Mouse (Mus musculus) lung, adult 2 months (tissue): ENCODE results near the gene Hist2h2ac. TPM values are rescaled to one million over a fixed set of nuclear protein-coding genes. Genes with fewer than 3 reads are reported as not detected.
A peak's percentile ranks its signal among the peaks of the same experiment; 100 is the strongest.
"Not testable (repeated sequence)": the region's sequence is repeated elsewhere in the genome, so short reads cannot be mapped to it uniquely, and the experiment has no call there.

Source experiments
- DNase-seq: peaks from one replicate; pipeline ENCODE4 v3.0.0; 2022
- H3K4me1 ChIP-seq: fragments of 200-500 bp; 2 replicates; pipeline ENCODE4 v1.6.1; 2011; ENCODE audit warnings: low read length; ENCODE audit not compliant: control insufficient read depth, insufficient read depth
- H3K4me3 ChIP-seq: fragments of 200-500 bp; replicated peaks from 2 replicates; pipeline ENCODE3; 2011; ENCODE audit warnings: low read depth, mild to moderate bottlenecking, control low read depth, low read length; ENCODE audit errors: extremely low read depth
- CTCF ChIP-seq: fragments of 200-500 bp; IDR thresholded peaks from 2 replicates; pipeline ENCODE4 v1.5.1; 2011; ENCODE audit warnings: mild to moderate bottlenecking, low read length, control low read depth; ENCODE audit not compliant: insufficient read depth
- POLR2A ChIP-seq: fragments of 200-500 bp; IDR thresholded peaks from 2 replicates; pipeline ENCODE4 v1.6.1; 2011; ENCODE audit warnings: low read depth, mild to moderate bottlenecking, control low read depth, low read length, borderline replicate concordance; ENCODE audit errors: extremely low read depth
- WGBS: fragments of 180-500 bp; shearing (Covaris S2); methylation state at CpG from one replicate; pipeline ENCODE4 v1.1.7; 2018; 5-methylcytosine and 5-hydroxymethylcytosine counted together
- polyA plus RNA-seq: library from polyadenylated mRNA; depleted of rRNA; stranded (reverse); fragments of >200 nt; gene quantifications from 2 replicates; pipeline ENCODE4 v1.2.3, GENCODE M21; 2012

Hist2h2ac gene
- polyA plus RNA-seq, 1 experiment, result 7.1 TPM

DNA sequence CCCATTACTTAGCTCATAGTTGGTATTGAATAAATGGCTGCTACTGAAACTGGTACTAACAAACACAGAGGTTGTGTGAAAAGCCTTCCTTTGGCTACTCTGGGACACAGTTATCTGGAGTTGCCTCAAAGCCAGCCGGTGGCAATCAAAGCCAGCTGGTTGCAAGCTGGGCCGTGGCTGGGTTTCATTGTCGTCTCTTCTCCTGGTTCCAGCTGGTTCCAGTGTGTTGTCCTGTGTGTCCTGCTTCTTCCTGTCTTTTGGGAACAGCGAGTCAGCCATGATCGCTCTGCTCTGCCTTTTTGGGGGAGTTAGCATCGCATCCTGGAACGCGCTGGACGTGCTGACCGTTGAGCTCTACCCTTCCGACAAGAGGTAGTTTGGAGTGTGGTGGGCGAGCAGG lies 27.7 kb downstream of the Hist2h2ac start:
- TF ChIP-seq CTCF (no peak), POLR2A (no peak)
- H3K4me3 ChIP-seq, result peak overlapping the region; percentile 8
- 62% methylated on average over 12 of the region's 12 CpGs for WGBS
- H3K4me1 ChIP-seq, result 0 out of 2 replicates have a peak, but pooled peaks cover 2% of the 10 kb centered on the region
- DNase-seq, result no peak

- H3K4me3 ChIP-seq, result no peak overlapping the region
- TF ChIP-seq POLR2A (no peak), CTCF (no peak)
- 26% methylated on average over 4 of the region's 4 CpGs for WGBS
- no peaks in the 10 kb centered on the region for H3K4me1 ChIP-seq
- DNase-seq, result no peak
Measured at GRCm38 (mm10) chr3:96182382-96182776, 38.3 kb downstream of the Hist2h2ac start.

DNA sequence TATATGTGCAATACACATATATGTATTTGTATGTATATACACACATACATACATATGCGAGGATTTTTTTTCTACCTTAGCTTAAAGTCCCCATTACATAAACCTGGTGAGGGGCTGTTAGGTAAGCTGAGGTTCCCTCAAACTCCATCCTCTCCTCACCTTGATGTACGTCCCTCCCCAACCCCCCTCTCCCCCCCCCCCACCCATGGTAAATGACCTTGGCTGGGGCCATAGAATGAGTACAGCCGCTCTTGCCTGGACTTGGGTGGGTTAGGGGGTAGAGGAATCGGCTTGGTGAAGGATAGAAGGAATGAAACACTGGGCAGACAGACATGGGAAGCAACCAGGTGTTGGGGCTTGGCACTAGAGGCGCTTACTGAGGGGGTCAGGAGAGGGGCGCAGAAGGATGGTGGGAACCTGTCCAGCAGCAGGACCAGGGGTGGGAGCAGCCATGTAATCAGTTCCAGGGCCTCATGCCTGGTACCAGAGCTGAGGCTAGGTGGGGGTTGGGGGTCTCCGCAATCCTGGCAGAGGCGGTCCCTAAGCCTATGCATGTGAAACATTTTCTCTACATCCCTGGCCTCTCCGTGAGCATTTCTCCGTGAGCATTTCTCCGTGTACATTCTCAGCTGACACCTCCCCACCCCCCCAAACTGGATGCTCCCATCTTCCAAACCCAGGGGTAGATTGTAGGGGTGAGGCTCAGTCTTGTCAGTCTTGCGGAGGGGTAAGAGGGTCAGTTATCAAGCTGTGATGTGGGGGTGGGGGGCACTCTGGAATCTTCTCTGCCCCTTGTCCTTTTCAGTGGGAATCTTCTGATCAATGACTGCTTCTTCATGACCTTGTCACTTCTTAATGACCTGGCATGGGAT lies 38.9 kb downstream of the Hist2h2ac start:
- H3K4me1 ChIP-seq, result no peaks in the 10 kb centered on the region
- WGBS, result 47% methylated on average over 12 of the region's 12 CpGs
- TF ChIP-seq CTCF (no peak), POLR2A (no peak)
- H3K4me3 ChIP-seq, result no peak overlapping the region
- no peak for DNase-seq

DNA sequence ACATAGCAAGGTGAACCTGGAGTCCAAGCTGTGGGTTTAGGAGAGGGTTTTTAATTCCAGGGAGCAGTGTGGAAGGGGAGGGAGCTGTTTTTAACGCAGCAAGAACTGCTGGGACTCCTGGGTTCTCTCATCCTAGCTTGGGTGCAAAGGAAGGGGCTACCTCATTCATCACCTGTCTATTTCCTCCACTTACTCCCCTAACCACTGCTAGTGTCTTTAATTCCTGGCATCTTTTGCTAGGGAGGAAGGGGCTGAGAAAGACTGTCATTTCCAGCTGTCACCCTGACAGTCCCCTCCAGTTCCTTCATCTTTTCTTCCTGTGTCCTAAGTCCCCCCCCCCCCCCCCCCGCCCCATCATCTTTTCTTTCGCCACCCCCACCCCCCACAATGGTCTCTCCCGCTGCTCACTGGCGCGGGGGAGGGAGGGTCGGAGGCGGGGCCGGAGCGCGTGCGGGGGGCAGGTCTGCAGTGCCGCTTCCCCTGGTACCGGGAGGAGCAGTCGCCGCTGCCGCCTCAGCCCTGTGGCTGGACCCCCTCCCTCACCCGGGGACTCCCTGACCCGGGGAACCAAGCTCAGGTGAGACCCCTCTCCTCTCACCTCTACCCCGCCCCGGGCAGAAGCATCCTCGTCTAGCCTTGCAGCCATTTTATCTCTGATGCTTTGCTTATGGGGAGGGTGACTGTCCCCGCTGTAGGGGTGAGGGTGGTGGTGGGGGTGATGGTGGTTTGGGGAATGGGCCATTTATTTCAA lies 39.8 kb downstream of the Hist2h2ac start, which contains the start of gene Sv2a:
Sv2a (plus strand) TSS at position 425 of the 751 bp plus-strand sequence.
- Histone ChIP-seq H3K4me3 (peak within 1 kb of the TSS; percentile 41), H3K4me1 (no peaks in the 10 kb centered on the region)
- TF ChIP-seq CTCF, result no peak
- TF ChIP-seq POLR2A, result no peak
- WGBS, result 1% methylated on average over 20 of the region's 23 CpGs
- DNase-seq, result no peak

DNA sequence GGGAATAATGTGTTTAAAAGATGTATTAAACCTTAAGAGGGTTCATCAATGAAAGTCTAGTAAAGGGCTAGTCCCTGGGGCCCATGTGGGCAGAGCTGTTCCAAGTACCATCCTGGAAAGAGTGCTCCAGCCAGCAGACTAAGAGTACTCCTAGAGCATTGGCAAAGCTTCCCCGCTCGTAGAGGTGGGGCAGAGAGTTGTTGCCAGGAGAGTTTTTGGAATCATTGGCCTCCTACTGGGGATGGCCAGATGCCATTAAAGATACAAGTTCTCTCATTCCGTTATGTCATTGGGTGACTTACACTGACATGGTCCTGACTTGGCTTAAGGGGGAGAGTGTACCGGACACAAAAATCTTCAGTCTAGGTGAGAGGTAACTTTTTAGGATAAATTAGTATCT lies 41.1 kb downstream of the Hist2h2ac start:
- Histone ChIP-seq H3K4me3 (no peak overlapping the region), H3K4me1 (no peaks in the 10 kb centered on the region)
- TF ChIP-seq CTCF (no peak), POLR2A (no peak)
- WGBS, result 35% methylated on average over 4 of the region's 4 CpGs
- no peak for DNase-seq

- TF ChIP-seq POLR2A (no peak), CTCF (no peak)
- DNase-seq, result no peak
- H3K4me1 ChIP-seq, result no peaks in the 10 kb centered on the region
- 82% methylated on average over 2 of the region's 2 CpGs for WGBS
- no peak overlapping the region for H3K4me3 ChIP-seq
Measured at GRCm38 (mm10) chr3:96178902-96179301, 41.8 kb downstream of the Hist2h2ac start.

- no peak for DNase-seq
- H3K4me1 ChIP-seq, result no peaks in the 10 kb centered on the region
- 93% methylated on average over 4 of the region's 4 CpGs for WGBS
- H3K4me3 ChIP-seq, result no peak overlapping the region
- no peak for TF ChIP-seq POLR2A
- no peak for TF ChIP-seq CTCF
Measured at GRCm38 (mm10) chr3:96178427-96178826, 42.3 kb downstream of the Hist2h2ac start.

- no peak for DNase-seq
- peaks cover 7% of the 10 kb centered on the region for H3K4me1 ChIP-seq
- 89% methylated on average over 6 of the region's 6 CpGs for WGBS
- no peak overlapping the region for H3K4me3 ChIP-seq
- TF ChIP-seq POLR2A, result no peak
Measured at GRCm38 (mm10) chr3:96175251-96175650, 45.4 kb downstream of the Hist2h2ac start.

GRCm38 (mm10) chr3:96174042-96174441 lies 46.6 kb downstream of the Hist2h2ac start:
- WGBS, result 85% methylated on average over 4 of the region's 4 CpGs
- not testable (repeated sequence) for H3K4me3 ChIP-seq, DNase-seq, H3K4me1 ChIP-seq

DNA sequence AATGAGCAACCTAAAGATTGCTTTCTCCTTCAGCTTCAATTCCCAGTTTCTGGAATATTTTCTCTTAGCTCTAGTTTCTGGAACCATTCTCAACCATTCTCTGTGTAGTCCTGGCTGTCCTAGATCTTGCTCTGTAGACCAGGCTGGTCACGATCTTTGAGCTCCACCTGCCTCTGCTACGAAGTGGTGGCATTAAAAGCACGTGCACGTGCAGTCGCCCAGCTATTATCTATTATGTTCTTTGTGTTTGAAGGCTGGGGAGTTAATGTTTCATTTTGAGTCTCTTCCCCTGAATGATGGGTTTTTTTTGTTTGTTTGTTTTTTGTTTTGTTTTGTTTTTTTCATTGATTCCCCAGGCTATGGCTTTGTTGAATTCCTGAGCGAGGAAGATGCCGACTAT lies 47.5 kb downstream of the Hist2h2ac start:
- WGBS, result 34% methylated on average over 7 of the region's 7 CpGs
- Histone ChIP-seq H3K4me3 (peak overlapping the region; percentile 92), H3K4me1 (peaks cover 7% of the 10 kb centered on the region)
- DNase-seq, result no peak
- TF ChIP-seq POLR2A (no peak), CTCF (no peak)
